Mouse (Mus musculus) cerebellum, postnatal 10 days (tissue): Measurements from ENCODE around the gene Kif17.
A peak's percentile ranks its signal among the peaks of the same experiment; 100 is the strongest.

Source experiments
- DNase-seq, 2 experiments: peaks; one replicate each; pipeline ENCODE4 v3.0.0; 2021; ENCODE audit warnings: mixed read lengths in 2 of 2

The Kif17 gene

GRCm38 (mm10) chr4:138250088-138250960 lies at the start of gene Kif17, which contains the start of gene Sh2d5:
Kif17 (plus strand) TSS chr4:138250435.
Sh2d5 (plus strand) TSS chr4:138250403.
- DNase-seq, result peak; percentile 95 to 96

GRCm38 (mm10) chr4:138200769-138201168 lies 49.5 kb upstream of the Kif17 start:
- no peak for DNase-seq

GRCm38 (mm10) chr4:138201696-138202095 lies 48.5 kb upstream of the Kif17 start:
- no peak for DNase-seq

GRCm38 (mm10) chr4:138210116-138210515 lies 40.1 kb upstream of the Kif17 start:
- DNase-seq, result no peak

- no peak for DNase-seq
These were observed 36.4 kb upstream of the Kif17 start for GRCm38 (mm10) chr4:138213861-138214260.

- no peak for DNase-seq
These were observed 34.5 kb upstream of the Kif17 start for GRCm38 (mm10) chr4:138215671-138216199.

GRCm38 (mm10) chr4:138216200-138216890 lies 33.9 kb upstream of the Kif17 start, which contains the start of gene Hp1bp3:
Hp1bp3 (plus strand) TSS chr4:138216296.
- DNase-seq, result peak; percentile 90 to 91

GRCm38 (mm10) chr4:138216891-138217392 lies 33.3 kb upstream of the Kif17 start:
- peak; percentile 100 for DNase-seq

GRCm38 (mm10) chr4:138217441-138217840 lies 32.8 kb upstream of the Kif17 start:
- no peak for DNase-seq

- DNase-seq, result peak in 1 of 2 experiments; percentile 14
These were observed 32.1 kb upstream of the Kif17 start for GRCm38 (mm10) chr4:138217951-138218685.

- peak in 1 of 2 experiments; percentile 20 for DNase-seq
These were observed 30.9 kb upstream of the Kif17 start for GRCm38 (mm10) chr4:138219331-138219730.

GRCm38 (mm10) chr4:138220761-138221160 lies 29.5 kb upstream of the Kif17 start:
- DNase-seq, result no peak

- no peak for DNase-seq
These were observed 28.8 kb upstream of the Kif17 start for GRCm38 (mm10) chr4:138221406-138221805.

- DNase-seq, result no peak
These were observed 27.8 kb upstream of the Kif17 start for GRCm38 (mm10) chr4:138222396-138222795.

- no peak for DNase-seq
These were observed 26.6 kb upstream of the Kif17 start for GRCm38 (mm10) chr4:138223623-138224022.

GRCm38 (mm10) chr4:138246756-138247665 lies 3.2 kb upstream of the Kif17 start:
- DNase-seq, result no peak

- DNase-seq, result peak; percentile 37 to 49
These were observed 1.6 kb downstream of the Kif17 start for GRCm38 (mm10) chr4:138251819-138252218.

GRCm38 (mm10) chr4:138252231-138252630 lies 2.0 kb downstream of the Kif17 start:
- peak in 1 of 2 experiments; percentile 30 for DNase-seq

- no peak for DNase-seq
These were observed 7.0 kb downstream of the Kif17 start for GRCm38 (mm10) chr4:138257116-138257687.

GRCm38 (mm10) chr4:138258663-138259062 lies 8.4 kb downstream of the Kif17 start:
- DNase-seq, result no peak

- no peak for DNase-seq
These were observed 9.2 kb downstream of the Kif17 start for GRCm38 (mm10) chr4:138259482-138259881.
